Mouse (Mus musculus) heart, embryonic 10.5 days (tissue): ENCODE measurements around the gene Tpr. TPM values are rescaled to one million over a fixed set of nuclear protein-coding genes. Genes with fewer than 3 reads are reported as not detected.
A peak's percentile ranks its signal among the peaks of the same experiment; 100 is the strongest.

Experiments used
- DNase-seq: peaks from one replicate; pipeline ENCODE4 v3.0.0-alpha.2; 2017; ENCODE audit warnings: low spot score
- H3K27ac ChIP-seq: fragments of 300-500 bp; sonication (generic); 2 replicates; pipeline ENCODE4 v1.5.1; 2016; ENCODE audit warnings: mild to moderate bottlenecking
- H3K27me3 ChIP-seq: fragments of 300-500 bp; sonication (generic); 2 replicates; pipeline ENCODE4 v1.6.1; 2016; ENCODE audit warnings: mild to moderate bottlenecking; ENCODE audit not compliant: poor library complexity, insufficient read depth, severe bottlenecking
- H3K36me3 ChIP-seq: fragments of 300-500 bp; sonication (generic); 2 replicates; pipeline ENCODE4 v1.6.1; 2016; ENCODE audit warnings: mild to moderate bottlenecking, moderate library complexity
- H3K4me1 ChIP-seq: fragments of 300-500 bp; sonication (generic); 2 replicates; pipeline ENCODE4 v1.6.1; 2016; ENCODE audit warnings: mild to moderate bottlenecking
- H3K4me3 ChIP-seq: fragments of 300-500 bp; sonication (generic); 2 replicates; pipeline ENCODE4 v1.5.1; 2016; ENCODE audit warnings: mild to moderate bottlenecking, moderate library complexity
- H3K9me3 ChIP-seq: fragments of 300-500 bp; sonication (generic); 2 replicates; pipeline ENCODE4 v1.6.1; 2016; ENCODE audit warnings: mild to moderate bottlenecking, moderate library complexity
- WGBS: fragments of 180-500 bp; shearing (Covaris S2); methylation state at CpG from one replicate; pipeline ENCODE4 v1.1.7; 2016; 5-methylcytosine and 5-hydroxymethylcytosine counted together
- polyA plus RNA-seq: library from polyadenylated mRNA; unstranded; fragments of >200 nt; fragmentation: Nextera tagmentation; extraction: Ambion mirVana; gene quantifications from 2 replicates; pipeline ENCODE4 v1.2.1, GENCODE M21; 2016

The Tpr gene
- 138 and 157 TPM in 2 replicates for polyA plus RNA-seq

DNA sequence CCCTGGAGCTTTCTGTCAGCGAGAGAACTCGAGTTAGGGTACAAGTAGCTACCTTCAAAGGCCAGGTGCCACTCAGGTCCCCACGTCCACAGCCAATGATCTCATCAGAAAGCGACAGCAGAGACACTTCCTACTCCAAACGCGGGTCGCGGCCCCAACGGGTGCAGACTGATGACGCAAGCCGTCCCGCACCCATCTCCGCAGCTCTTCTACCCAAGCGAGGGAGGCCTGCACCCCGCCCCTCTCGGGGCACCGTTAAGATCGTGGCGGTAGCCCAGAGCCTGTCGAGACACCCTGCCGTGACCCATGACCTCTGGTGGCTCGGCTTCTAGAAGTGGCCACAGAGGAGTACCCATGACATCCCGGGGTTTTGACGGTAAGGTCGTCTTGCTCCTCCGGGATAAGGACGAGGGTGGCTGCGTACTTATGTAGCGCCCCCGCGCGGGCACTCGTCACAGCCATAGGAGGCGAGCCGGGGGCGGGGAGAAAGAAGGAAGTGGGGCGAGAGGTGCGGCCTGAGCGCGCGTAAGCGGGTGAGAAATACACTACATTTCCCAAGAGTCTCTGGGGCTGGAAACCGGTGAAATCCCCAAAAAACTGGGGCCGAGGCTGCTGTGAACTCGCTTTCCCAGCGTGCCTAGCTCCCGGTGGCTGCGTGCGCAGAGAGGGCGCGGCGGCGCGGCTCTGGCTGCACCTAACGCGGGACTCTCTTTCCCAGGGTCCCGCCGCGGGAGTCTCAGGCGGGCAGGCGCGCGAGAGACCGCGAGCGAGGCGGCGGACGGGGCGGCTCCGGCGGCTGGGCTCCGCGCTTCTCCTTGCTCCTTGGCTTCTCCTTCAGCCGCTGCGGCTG lies at the start of gene Tpr, which contains the start of gene Odr4:
TSS of gene Tpr (plus strand) at position 201 of the 850 bp plus-strand sequence.
TSS of gene Odr4 (minus strand) at position 443 of the 850 bp plus-strand sequence.
- H3K4me3 ChIP-seq: peak within 1 kb of the TSS; percentile 73
- peak; percentile 99 for DNase-seq
- H3K36me3 ChIP-seq: peaks cover 39% of the 10 kb centered on the region
- peaks cover 4% of the 10 kb centered on the region; the same call in 1 of the 2 replicates for H3K4me1 ChIP-seq
- H3K9me3 ChIP-seq: no peaks in the 10 kb centered on the region
- H3K27ac ChIP-seq: peak within 1 kb of the TSS; percentile 94
- H3K27me3 ChIP-seq: no peaks in the 10 kb centered on the region
- WGBS: under 1% methylated on average over 76 of the region's 76 CpGs

DNA sequence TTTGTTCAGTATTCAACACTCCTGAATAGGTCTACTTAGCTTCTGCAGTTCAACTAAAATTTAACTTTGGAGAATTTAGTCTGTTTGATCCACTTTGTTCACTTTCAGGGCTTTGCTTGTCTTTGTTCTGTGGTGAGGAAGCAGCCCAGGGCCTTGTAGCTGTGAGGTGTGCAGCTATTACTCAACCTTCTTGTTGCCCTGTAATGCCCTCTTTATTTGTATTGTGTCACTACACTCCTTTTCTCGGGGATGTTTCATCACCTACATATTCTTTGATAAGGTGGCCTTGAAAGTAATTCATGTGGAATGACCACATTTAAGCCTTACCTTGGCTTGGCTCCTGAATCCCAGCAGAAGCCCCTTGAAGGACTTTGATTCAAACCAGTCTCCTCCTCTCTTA lies 31.8 kb upstream of the Tpr start:
- Histone ChIP-seq H3K4me3 (no peak overlapping the region), H3K27ac (no peak overlapping the region), H3K27me3 (no peaks in the 10 kb centered on the region), H3K9me3 (no peaks in the 10 kb centered on the region), H3K36me3 (peaks cover 44% of the 10 kb centered on the region), H3K4me1 (no peaks in the 10 kb centered on the region)
- WGBS: 94% methylated on average over 1 of the region's 1 CpGs
- DNase-seq: no peak

DNA sequence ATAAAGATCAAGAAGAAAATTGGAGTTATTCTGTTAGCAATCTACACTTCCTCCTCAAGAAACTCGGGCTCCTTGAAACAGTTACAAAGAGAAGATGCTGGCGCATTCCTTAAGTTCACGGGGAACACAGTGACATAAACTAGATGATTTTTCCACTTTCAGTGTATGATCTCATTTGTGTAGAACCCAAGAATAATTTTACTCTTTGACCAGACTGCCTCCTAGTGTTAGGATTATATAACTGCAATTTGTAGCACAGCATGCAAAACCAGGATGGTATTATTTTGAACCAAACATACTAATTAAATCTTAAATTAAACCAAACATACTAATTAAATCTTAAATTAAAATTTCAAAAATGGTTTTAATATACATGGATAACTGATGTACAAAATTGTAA lies 19.7 kb upstream of the Tpr start:
- Histone ChIP-seq H3K36me3 (peaks cover 24% of the 10 kb centered on the region), H3K27ac (no peak overlapping the region), H3K4me3 (no peak overlapping the region), H3K9me3 (no peaks in the 10 kb centered on the region), H3K4me1 (no peaks in the 10 kb centered on the region), H3K27me3 (no peaks in the 10 kb centered on the region)
- DNase-seq: no peak
- whole genome bisulfite sequencing: 77% methylated on average over 3 of the region's 3 CpGs

DNA sequence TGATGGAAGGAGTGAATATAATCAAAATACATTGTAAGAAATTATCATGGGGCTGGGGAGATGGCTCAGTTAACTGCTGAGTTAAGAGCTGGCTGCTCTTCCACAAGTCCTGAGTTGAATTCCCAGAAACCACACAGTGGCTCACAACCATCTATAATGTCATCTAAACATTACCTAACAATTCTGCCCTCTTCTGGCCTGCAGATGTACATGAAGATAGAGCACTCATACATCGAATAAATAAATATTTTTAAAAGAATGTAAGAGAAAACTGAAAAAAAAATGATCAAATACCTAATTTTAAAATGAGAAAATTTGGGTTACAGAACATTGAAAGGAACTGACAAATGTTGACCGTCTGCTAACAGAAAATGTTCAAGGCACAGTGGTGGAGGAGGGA lies 18.4 kb upstream of the Tpr start:
- WGBS: 88% methylated on average over 2 of the region's 2 CpGs
- Histone ChIP-seq H3K36me3 (peaks cover 25% of the 10 kb centered on the region), H3K27me3 (no peaks in the 10 kb centered on the region)

DNA sequence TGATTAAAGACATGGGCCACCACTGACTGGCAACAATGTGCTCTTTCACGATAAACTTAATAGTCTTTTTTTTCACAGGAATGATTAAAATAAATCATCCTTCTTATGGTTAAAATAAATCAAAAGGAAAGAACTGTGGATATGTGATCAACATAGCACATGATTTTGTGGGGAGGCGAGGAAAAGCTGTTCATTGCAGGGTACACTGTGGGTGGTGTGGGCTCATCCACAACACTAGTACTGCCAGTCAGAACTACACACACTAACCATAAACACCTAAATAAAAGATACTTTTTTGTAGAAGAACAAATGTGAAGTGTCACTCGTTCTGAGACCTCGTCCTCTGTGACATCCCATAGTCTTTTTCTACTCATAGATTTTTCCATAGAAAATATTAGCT lies 8.5 kb upstream of the Tpr start:
- Histone ChIP-seq H3K27me3 (no peaks in the 10 kb centered on the region), H3K4me3 (no peak overlapping the region), H3K27ac (no peak overlapping the region), H3K36me3 (peaks cover 53% of the 10 kb centered on the region), H3K9me3 (no peaks in the 10 kb centered on the region), H3K4me1 (no peaks in the 10 kb centered on the region)
- WGBS: 93% methylated on average over 4 of the region's 4 CpGs
- DNase-seq: no peak

More for the DNA sequence above, 18.4 kb upstream of the Tpr start:
- DNase-seq: no peak
- H3K4me1 ChIP-seq: no peaks in the 10 kb centered on the region
- no peak overlapping the region for H3K27ac ChIP-seq
- no peak overlapping the region for H3K4me3 ChIP-seq
- H3K9me3 ChIP-seq: no peaks in the 10 kb centered on the region

DNA sequence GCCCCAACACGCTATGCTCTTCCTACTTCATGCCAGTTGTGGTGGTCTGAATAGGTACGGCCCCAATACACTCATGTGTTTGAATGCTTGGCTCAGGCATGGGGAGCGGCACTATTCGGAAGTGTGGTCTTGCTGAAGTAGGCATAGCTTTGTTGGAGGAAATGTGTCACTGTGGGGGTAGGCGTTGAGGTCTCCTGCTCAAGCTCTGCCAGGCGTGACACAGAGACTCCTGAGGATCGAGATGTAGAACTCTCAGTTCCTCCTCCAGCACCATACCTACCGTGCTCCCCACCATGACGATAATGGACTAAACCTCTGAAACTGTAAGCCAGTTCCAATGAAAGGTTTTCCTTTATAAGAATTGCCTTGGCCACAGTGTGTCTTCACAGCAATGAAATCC lies 5.1 kb upstream of the Tpr start:
- WGBS: 91% methylated on average over 9 of the region's 9 CpGs
- no peaks in the 10 kb centered on the region for H3K9me3 ChIP-seq
- peaks cover 4% of the 10 kb centered on the region; the same call in 1 of the 2 replicates for H3K4me1 ChIP-seq
- no peak for DNase-seq
- peaks cover 42% of the 10 kb centered on the region for H3K36me3 ChIP-seq
- no peaks in the 10 kb centered on the region for H3K27me3 ChIP-seq
- H3K4me3 ChIP-seq: no peak overlapping the region
- no peak overlapping the region for H3K27ac ChIP-seq

DNA sequence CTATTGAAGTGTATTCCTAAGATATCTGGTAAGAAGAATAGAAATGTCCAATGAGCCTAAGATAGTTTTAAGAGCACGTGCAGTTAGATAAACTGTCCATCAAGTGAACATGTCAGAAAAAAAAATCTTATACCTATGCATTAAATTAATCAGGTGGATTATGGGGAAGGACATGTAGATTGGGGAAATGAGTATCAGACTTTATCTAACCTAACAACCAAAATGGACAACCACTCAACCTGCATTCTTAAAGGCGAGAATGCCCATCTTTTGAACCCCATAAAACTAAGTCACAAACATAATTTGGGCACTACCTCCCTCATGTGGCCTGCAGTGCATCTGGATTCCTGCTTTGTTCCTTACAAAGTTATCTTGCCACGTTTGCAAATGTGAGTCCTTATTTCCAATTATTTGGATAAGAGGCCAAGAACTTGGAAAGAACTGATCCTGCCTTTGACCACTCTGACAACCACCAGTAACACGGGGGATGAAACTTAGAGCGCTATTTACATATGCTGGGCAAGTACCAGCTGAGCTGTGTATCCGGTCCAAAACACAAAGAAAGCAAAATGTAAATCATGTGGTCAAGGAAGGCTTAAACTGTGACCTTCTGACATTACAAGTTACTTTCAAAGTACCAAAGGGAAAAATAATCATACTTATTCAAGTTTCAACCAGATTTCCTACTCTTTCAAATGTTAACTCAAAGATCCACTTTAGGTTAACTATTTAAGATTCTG lies 3.1 kb upstream of the Tpr start:
- peaks cover 32% of the 10 kb centered on the region for H3K36me3 ChIP-seq
- WGBS: 88% methylated on average over 6 of the region's 6 CpGs

DNA sequence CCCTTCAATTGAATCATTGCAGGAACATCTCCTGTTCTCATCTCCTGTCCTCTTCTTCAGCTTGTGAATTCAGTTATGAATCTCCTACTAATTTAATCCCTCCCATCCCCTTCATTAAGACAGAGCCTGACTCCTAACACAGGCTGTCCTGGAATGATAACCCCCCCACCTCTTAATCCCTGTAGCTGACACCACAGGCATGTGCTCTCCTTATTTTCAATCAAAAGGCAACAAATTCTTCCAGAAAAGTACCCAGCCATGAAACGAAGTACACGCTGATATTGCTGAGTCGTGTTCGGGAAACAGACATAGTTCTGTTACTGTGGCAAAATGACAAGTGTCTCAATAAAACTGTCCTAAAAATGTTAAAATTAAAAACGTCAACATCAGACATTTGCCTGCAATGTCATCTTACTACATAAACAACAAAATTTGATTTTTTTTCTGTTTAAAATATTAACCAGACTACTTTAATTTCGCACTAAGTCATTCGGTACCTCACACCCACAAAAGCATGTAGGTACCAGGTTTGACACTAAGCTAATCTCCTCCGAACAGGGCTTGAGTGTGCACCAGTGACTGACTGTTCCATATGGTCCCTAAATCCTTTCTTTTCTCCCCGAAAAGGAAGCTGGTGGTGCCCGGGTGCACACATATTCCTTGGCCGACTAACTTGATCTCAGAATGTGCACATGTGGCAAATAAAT lies 554 bp upstream of the Tpr start:
- 23% methylated on average over 11 of the region's 11 CpGs for WGBS
- peaks cover 38% of the 10 kb centered on the region for H3K36me3 ChIP-seq
- no peak for DNase-seq

More for the DNA sequence above, 3.1 kb upstream of the Tpr start:
- no peak overlapping the region for H3K27ac ChIP-seq
- no peak for DNase-seq
- no peak overlapping the region for H3K4me3 ChIP-seq
- no peaks in the 10 kb centered on the region for H3K27me3 ChIP-seq
- no peaks in the 10 kb centered on the region for H3K9me3 ChIP-seq
- peaks cover 4% of the 10 kb centered on the region; the same call in 1 of the 2 replicates for H3K4me1 ChIP-seq

DNA sequence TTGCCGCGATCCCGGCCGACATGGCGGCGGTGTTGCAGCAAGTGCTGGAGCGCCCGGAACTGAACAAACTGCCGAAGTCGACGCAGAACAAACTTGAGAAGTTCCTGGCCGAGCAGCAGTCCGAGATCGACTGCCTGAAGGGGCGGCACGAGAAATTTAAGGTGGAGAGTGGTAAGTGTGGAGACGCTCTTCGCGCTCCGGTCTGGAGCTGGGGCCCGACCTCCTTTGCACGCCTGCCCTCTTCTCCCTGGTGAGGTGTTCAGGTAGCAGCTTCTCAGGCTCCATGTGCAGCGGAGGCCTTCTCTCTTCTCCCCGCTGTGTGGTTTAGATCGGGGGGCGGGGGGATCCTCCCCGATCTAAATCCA lies 832 bp downstream of the Tpr start:
- peaks cover 36% of the 10 kb centered on the region for H3K36me3 ChIP-seq
- DNase-seq: no peak
- WGBS: under 1% methylated on average over 27 of the region's 27 CpGs

More for the DNA sequence above, 554 bp upstream of the Tpr start:
- Histone ChIP-seq H3K4me3 (peak overlapping the region; percentile 73), H3K27ac (peak overlapping the region; percentile 94), H3K9me3 (no peaks in the 10 kb centered on the region), H3K27me3 (no peaks in the 10 kb centered on the region), H3K4me1 (peaks cover 4% of the 10 kb centered on the region; the same call in 1 of the 2 replicates)

DNA sequence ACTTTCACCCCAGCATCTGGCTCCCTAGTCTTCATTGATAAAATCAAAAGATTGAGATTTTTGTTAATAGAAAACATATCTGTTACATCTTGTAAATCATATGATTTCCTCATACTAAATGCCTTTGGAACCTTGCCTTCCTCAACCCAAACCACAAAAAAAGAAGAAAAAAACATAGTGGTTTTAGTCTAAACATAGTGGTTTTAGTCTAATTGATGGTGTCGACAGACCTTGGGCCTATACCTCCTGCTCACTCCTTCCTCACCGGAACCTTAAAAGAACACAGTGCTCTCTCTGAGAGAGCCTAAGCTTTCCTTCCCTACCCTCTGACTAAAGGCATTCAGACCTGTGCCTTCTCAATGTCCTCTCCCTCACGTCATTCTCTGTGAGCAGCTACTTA lies 3.4 kb downstream of the Tpr start:
- WGBS: 89% methylated on average over 3 of the region's 3 CpGs

More for the DNA sequence above, 832 bp downstream of the Tpr start:
- peak overlapping the region; percentile 73 for H3K4me3 ChIP-seq
- peaks cover 4% of the 10 kb centered on the region; the same call in 1 of the 2 replicates for H3K4me1 ChIP-seq
- H3K27me3 ChIP-seq: no peaks in the 10 kb centered on the region
- no peaks in the 10 kb centered on the region for H3K9me3 ChIP-seq
- peak overlapping the region; percentile 94 for H3K27ac ChIP-seq

DNA sequence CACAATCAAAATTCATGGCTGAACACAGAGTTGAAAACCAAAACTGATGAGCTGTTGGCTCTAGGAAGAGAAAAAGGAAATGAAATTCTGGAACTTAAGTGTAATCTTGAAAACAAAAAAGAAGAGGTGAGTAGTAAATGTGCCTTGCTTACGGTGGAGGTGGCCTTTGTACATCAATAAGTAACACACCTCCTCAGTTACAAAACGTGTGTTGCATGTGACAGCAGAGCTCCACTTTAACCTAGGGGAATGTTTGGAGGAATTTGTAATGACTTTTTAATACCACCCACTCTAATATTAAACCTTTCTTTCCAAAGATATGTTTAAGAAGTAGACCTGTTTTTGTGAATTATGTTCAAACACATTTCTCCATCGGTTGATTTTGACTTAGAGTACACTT lies 11.3 kb downstream of the Tpr start:
- Histone ChIP-seq H3K36me3 (peaks cover 87% of the 10 kb centered on the region), H3K9me3 (no peaks in the 10 kb centered on the region), H3K4me1 (no peaks in the 10 kb centered on the region), H3K27ac (no peak overlapping the region), H3K27me3 (no peaks in the 10 kb centered on the region), H3K4me3 (no peak overlapping the region)
- no peak for DNase-seq
- 91% methylated on average over 3 of the region's 3 CpGs for WGBS

More for the DNA sequence above, 3.4 kb downstream of the Tpr start:
- H3K4me1 ChIP-seq: peaks cover 4% of the 10 kb centered on the region; the same call in 1 of the 2 replicates
- H3K4me3 ChIP-seq: no peak overlapping the region
- peaks cover 54% of the 10 kb centered on the region for H3K36me3 ChIP-seq
- no peaks in the 10 kb centered on the region for H3K27me3 ChIP-seq
- H3K27ac ChIP-seq: no peak overlapping the region
- H3K9me3 ChIP-seq: no peaks in the 10 kb centered on the region
- DNase-seq: no peak

DNA sequence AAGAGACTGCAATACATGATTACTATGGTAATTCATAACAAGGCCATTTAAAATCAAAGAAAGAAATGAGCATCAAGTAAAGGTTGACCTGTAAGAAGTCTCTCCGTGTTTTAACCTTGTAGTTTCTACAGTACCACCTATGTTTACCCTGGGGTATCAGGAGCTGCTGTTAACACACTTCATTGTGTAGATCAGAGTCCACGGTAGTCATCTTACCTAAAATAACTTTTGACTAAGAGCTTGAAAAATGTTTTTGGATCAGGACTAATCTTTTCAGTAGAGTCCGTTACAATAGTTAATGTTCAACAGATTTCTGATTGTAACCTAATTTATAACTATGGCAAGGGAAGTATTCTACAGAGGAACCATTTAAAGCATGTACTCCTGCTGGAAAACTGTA lies 11.9 kb downstream of the Tpr start:
- Histone ChIP-seq H3K36me3 (peaks cover 88% of the 10 kb centered on the region), H3K27me3 (no peaks in the 10 kb centered on the region), H3K4me1 (no peaks in the 10 kb centered on the region), H3K4me3 (no peak overlapping the region), H3K27ac (no peak overlapping the region), H3K9me3 (no peaks in the 10 kb centered on the region)
- WGBS: 84% methylated on average over 3 of the region's 3 CpGs
- DNase-seq: no peak
